In genomic region chr16:81149491-81149890, GRCm38 (mm10) we compare ENCODE assay signal across 22 mouse cellular contexts. TPM values are rescaled to one million over a fixed set of nuclear protein-coding genes. Genes with fewer than 3 reads are reported as not detected.
A peak's percentile ranks its signal among the peaks of the same experiment; 100 is the strongest.
DNase-seq lines count a peak whose midpoint lies in the region; ATAC-seq and TF ChIP-seq lines count a peak whose summit lies in the region.
"Had no signal": no experiment of that assay in that cellular context is flagged by ENCODE, and none has a peak within 500 bp of the region (broad histone marks: within the 10 kb centered on the region; RNA-seq: fewer than 3 reads in every experiment).

No protein-coding gene starts in this region.

- H3K9me3 ChIP-seq in forebrain, embryonic 13.5 days (replicated peaks) = no peaks in the 10 kb centered on the region
- no peaks in the 10 kb centered on the region for H3K9me3 ChIP-seq in forebrain, embryonic 12.5 days
- H3K9me3 ChIP-seq in kidney, embryonic 16.5 days (ENCODE audit: low read length) = no peaks in the 10 kb centered on the region
- H3K9me3 ChIP-seq: limb, embryonic 15.5 days; liver, embryonic 15.5 days; midbrain, embryonic 12.5 days; neural tube, embryonic 13.5 days had no signal

- H3K4me3 ChIP-seq in forebrain, embryonic 13.5 days = no peak overlapping the region
- no peak overlapping the region for H3K4me3 ChIP-seq in forebrain, embryonic 12.5 days (replicated peaks)
- no peak overlapping the region for H3K4me3 ChIP-seq in kidney, embryonic 16.5 days (ENCODE audit: low read length)
- H3K4me3 ChIP-seq: heart, adult 2 months; limb, embryonic 15.5 days; liver, embryonic 15.5 days; midbrain, embryonic 12.5 days; neural tube, embryonic 13.5 days had no signal

- no peak overlapping the region for H3K27ac ChIP-seq in forebrain, embryonic 13.5 days
- no peak overlapping the region for H3K27ac ChIP-seq in forebrain, embryonic 12.5 days
- H3K27ac ChIP-seq in kidney, embryonic 16.5 days (ENCODE audit: low read length) = no peak overlapping the region
- H3K27ac ChIP-seq: heart, adult 2 months; limb, embryonic 15.5 days; liver, embryonic 15.5 days; midbrain, embryonic 12.5 days; neural tube, embryonic 13.5 days had no signal

- no peak overlapping the region for H3K4me2 ChIP-seq in forebrain, embryonic 13.5 days
- H3K4me2 ChIP-seq in forebrain, embryonic 12.5 days = no peak overlapping the region
- H3K4me2 ChIP-seq in kidney, embryonic 16.5 days (replicated peaks; ENCODE audit: low read depth, low read length) = no peak overlapping the region
- H3K4me2 ChIP-seq: limb, embryonic 15.5 days; liver, embryonic 15.5 days; midbrain, embryonic 12.5 days; neural tube, embryonic 13.5 days had no signal

- peak; percentile 4 for DNase-seq in layer of hippocampus, adult 11-12 months (ENCODE audit: low spot score)
- DNase-seq in layer of hippocampus, postnatal 25 days (ENCODE audit: extremely low spot score in 1 of 2, low spot score in 1 of 2) = no peak
- peak; percentile 59 for DNase-seq in brain, embryonic 14.5 days (ENCODE audit: low read depth)
- DNase-seq in layer of hippocampus, postnatal 14 days (ENCODE audit: low spot score in 2 of 2) = peak; percentile 7 to 17
- DNase-seq in lung, postnatal 36 days = no peak
- DNase-seq: adrenal gland, adult 8-10 months; cerebellum, adult 11 months; cerebellum, postnatal 14 days; gastrocnemius, postnatal 10 days; heart, adult 2 months; heart, postnatal 4 days; kidney, adult 2 months; kidney, postnatal 14 days had no signal

- no peaks in the 10 kb centered on the region for H3K27me3 ChIP-seq in forebrain, embryonic 13.5 days
- no peaks in the 10 kb centered on the region for H3K27me3 ChIP-seq in forebrain, embryonic 12.5 days
- H3K27me3 ChIP-seq in kidney, embryonic 16.5 days (ENCODE audit: insufficient read depth, low read length) = no peaks in the 10 kb centered on the region
- H3K27me3 ChIP-seq: limb, embryonic 15.5 days; liver, embryonic 15.5 days; midbrain, embryonic 12.5 days; neural tube, embryonic 13.5 days; Patski had no signal

- WGBS in forebrain, embryonic 13.5 days = 81% methylated on average over 4 of the region's 4 CpGs
- WGBS in forebrain, embryonic 12.5 days = 83% methylated on average over 4 of the region's 4 CpGs
- 79% methylated on average over 4 of the region's 4 CpGs for WGBS in kidney, embryonic 16.5 days

- no peak overlapping the region for H3K9ac ChIP-seq in forebrain, embryonic 13.5 days
- no peak overlapping the region for H3K9ac ChIP-seq in forebrain, embryonic 12.5 days
- H3K9ac ChIP-seq in kidney, embryonic 16.5 days (replicated peaks; ENCODE audit: low read length) = no peak overlapping the region
- H3K9ac ChIP-seq: limb, embryonic 15.5 days; liver, embryonic 15.5 days; midbrain, embryonic 12.5 days; neural tube, embryonic 13.5 days had no signal

- no peaks in the 10 kb centered on the region for H3K36me3 ChIP-seq in forebrain, embryonic 13.5 days (ENCODE audit: poor library complexity, severe bottlenecking)
- H3K36me3 ChIP-seq in forebrain, embryonic 12.5 days (replicated peaks) = no peaks in the 10 kb centered on the region
- no peaks in the 10 kb centered on the region for H3K36me3 ChIP-seq in kidney, embryonic 16.5 days (ENCODE audit: insufficient read depth, low read length)
- H3K36me3 ChIP-seq: limb, embryonic 15.5 days; liver, embryonic 15.5 days; midbrain, embryonic 12.5 days; neural tube, embryonic 13.5 days had no signal

- ATAC-seq in forebrain, embryonic 13.5 days = 0 out of 2 replicates have a peak, but pooled peaks have one; percentile 48
- no peak for ATAC-seq in forebrain, embryonic 12.5 days (ENCODE audit: low FRiP score)
- ATAC-seq in kidney, embryonic 16.5 days (ENCODE audit: low FRiP score, low TSS enrichment) = no peak
- ATAC-seq: CD4-positive, CD25-positive, alpha-beta regulatory T cell, adult 4 months; Patski had no signal

- no peak for TF ChIP-seq POLR2A in brain, embryonic 14.5 days (IDR thresholded peaks at IDR 0.05; ENCODE audit: borderline replicate concordance, extremely low read depth, insufficient read depth, insufficient read length, poor library complexity, severe bottlenecking)

- no peaks in the 10 kb centered on the region for H3K4me1 ChIP-seq in forebrain, embryonic 13.5 days
- no peaks in the 10 kb centered on the region for H3K4me1 ChIP-seq in forebrain, embryonic 12.5 days
- no peaks in the 10 kb centered on the region for H3K4me1 ChIP-seq in kidney, embryonic 16.5 days (ENCODE audit: insufficient read depth, low read length)
- H3K4me1 ChIP-seq: limb, embryonic 15.5 days; liver, embryonic 15.5 days; midbrain, embryonic 12.5 days; neural tube, embryonic 13.5 days had no signal

- no peak for TF ChIP-seq CTCF in brain, embryonic 14.5 days (IDR thresholded peaks at IDR 0.05; ENCODE audit: borderline replicate concordance, extremely low read depth, insufficient read depth, insufficient read length)

RNA-seq across cellular contexts. Expression of gene Ncam2, which starts 51.0 kb away (rescaled TPM):
- 5.7 and 7.5 TPM in 2 replicates for polyA plus RNA-seq in forebrain, embryonic 13.5 days (2015; fragmentation: Nextera tagmentation; extraction: Ambion mirVana)
- 7.7 TPM in 2 replicates for polyA plus RNA-seq in forebrain, embryonic 12.5 days (2016; fragmentation: Nextera tagmentation; extraction: Ambion mirVana)
- total RNA-seq in layer of hippocampus, postnatal 25 days (2021) = 10 to 100 TPM; 48.1 to 52.9 TPM
- 5.7 and 11.5 TPM in 2 replicates for polyA plus RNA-seq in brain, embryonic 14.5 days (2012; rRNA removed)
- 10 to 100 TPM; 55.3 to 57.9 TPM for total RNA-seq in layer of hippocampus, postnatal 14 days (2021)
- 0.41 and 1.1 TPM in 2 replicates for polyA plus RNA-seq in kidney, embryonic 16.5 days (2015; fragmentation: Nextera tagmentation; extraction: Ambion mirVana)
- polyA plus RNA-seq: Patski had no signal

Comparison
In these comparisons a context has a peak if more than half of its experiments do, and no peak if none do; other contexts are left out.
1. DNase-seq: peak in layer of hippocampus, adult 11-12 months (single experiment), brain, embryonic 14.5 days (single experiment) and layer of hippocampus, postnatal 14 days (2 of 2); none in layer of hippocampus, postnatal 25 days (0 of 2) and lung, postnatal 36 days (single experiment).